Mouse (Mus musculus): ENCODE results near the gene Abi1. TPM values are rescaled to one million over a fixed set of nuclear protein-coding genes. Genes with fewer than 3 reads are reported as not detected.

The Abi1 gene
- polyA plus RNA-seq, 1 experiment from 2014 or later, result 37.0 TPM

DNA sequence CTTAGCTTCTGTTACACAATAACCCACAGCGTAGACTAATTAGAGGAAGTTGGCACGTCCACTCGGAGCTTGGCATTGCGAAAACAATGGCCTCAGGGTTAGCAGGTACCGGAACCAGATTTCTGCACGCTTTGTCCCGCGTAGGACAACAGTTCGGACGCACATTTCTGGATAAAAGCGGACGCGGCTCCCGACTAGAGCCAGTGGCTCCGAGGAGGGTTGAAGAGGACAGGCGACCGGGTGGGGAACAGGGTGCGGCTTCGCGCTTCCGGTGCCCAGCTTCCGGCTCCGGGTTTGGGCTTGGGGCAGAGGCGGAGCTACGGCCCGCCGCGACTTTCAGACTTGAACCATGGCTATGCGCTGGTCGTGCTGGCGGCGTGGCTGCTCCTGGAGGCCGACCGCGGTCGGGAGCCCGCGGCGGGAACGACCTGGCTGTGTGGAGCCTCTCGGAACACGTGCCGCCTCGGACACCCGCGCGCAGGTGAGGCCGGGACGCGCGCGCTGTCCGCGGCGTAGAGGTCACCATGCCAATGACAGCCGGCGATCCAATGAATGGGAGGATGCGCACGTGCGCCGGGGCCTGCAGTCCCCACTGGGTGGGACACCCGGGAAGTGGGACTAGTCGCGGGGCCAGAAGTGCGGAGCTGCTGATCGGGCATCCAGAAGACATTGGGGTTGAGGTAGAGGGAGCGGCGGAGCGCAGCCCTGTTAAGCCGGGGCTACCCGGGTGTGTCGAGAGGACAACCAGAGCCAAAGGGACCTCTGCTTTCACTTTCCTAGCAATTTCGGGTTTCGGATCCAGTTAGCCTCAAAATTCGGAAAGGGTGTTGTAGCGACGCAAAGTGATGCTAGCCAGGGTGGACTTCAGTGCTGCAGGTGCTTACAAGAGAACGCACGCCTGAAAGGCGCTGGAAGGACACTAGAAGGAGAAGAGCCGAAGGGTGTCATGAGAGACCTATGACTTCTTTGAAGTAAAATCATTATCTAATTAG, 144.5 kb downstream of the Abi1 start, which contains the start of gene Pdss1:
Gene Pdss1, plus strand, starts transcription at position 241 of the 992 bp plus-strand sequence.
- under 1% methylated on average over 81 of the region's 81 CpGs for WGBS
- H3K36me3 ChIP-seq, result no peaks in the 10 kb centered on the region

GRCm38 (mm10) chr2:22894932-22895281, 145.1 kb downstream of the Abi1 start:
- ATAC-seq (ENCODE audit: insufficient number of reproducible peaks, insufficient read depth, low FRiP score, low TSS enrichment, low read depth), result peak; percentile 7; the same call in 1 of the 2 replicates
- H3K9ac ChIP-seq (replicated peaks), result peak overlapping the region; percentile 67
- no peaks in the 10 kb centered on the region for H3K36me3 ChIP-seq
- no peaks in the 10 kb centered on the region for H3K27me3 ChIP-seq
- no peaks in the 10 kb centered on the region for H3K9me3 ChIP-seq
- peak overlapping the region; percentile 20; the same call in 1 of the 2 replicates for H3K27ac ChIP-seq
- no peaks in the 10 kb centered on the region for H3K4me1 ChIP-seq (replicated peaks)
- H3K4me3 ChIP-seq (replicated peaks), result peak overlapping the region; percentile 76
- peak overlapping the region; percentile 87 for H3K4me2 ChIP-seq
- WGBS, result 25% methylated on average over 9 of the region's 9 CpGs

More for the DNA sequence above, 144.5 kb downstream of the Abi1 start, which contains the start of gene Pdss1:
- Histone ChIP-seq H3K4me3 (replicated peaks) (peak within 1 kb of the TSS; percentile 76), H3K4me1 (replicated peaks) (no peaks in the 10 kb centered on the region), H3K4me2 (peak within 1 kb of the TSS; percentile 87), H3K9me3 (no peaks in the 10 kb centered on the region), H3K27me3 (no peaks in the 10 kb centered on the region), H3K27ac (peak within 1 kb of the TSS; percentile 20; the same call in 1 of the 2 replicates), H3K9ac (replicated peaks) (peak within 1 kb of the TSS; percentile 67)
- ATAC-seq (ENCODE audit: insufficient number of reproducible peaks, insufficient read depth, low FRiP score, low TSS enrichment, low read depth), result peak; percentile 96

Other genes with a start within 250 kb of the Abi1 start
- gene Pdss1, start 144.7 kb downstream of the Abi1 start, polyA plus RNA-seq (2016; fragmentation: Nextera tagmentation; extraction: Ambion mirVana), result 19.9 and 20.0 TPM in 2 replicates
- gene Acbd5, start 27.9 kb upstream of the Abi1 start, polyA plus RNA-seq (2016; fragmentation: Nextera tagmentation; extraction: Ambion mirVana), result 34.1 and 38.3 TPM in 2 replicates
- 13.7 and 15.5 TPM in 2 replicates for gene Mastl, start 115.8 kb upstream of the Abi1 start, polyA plus RNA-seq (2016; fragmentation: Nextera tagmentation; extraction: Ambion mirVana)
- 90.2 and 96.7 TPM in 2 replicates for gene Yme1l1, start 116.1 kb upstream of the Abi1 start, polyA plus RNA-seq (2016; fragmentation: Nextera tagmentation; extraction: Ambion mirVana)
- not detected in 2 replicates for gene 4931423N10Rik, start 167.2 kb upstream of the Abi1 start, polyA plus RNA-seq (2016; fragmentation: Nextera tagmentation; extraction: Ambion mirVana)

Data from limb, embryonic 12.5 days (tissue).